Mouse (Mus musculus) lung, postnatal 0 days (tissue): ENCODE measurements around the gene March11. TPM values are rescaled to one million over a fixed set of nuclear protein-coding genes. Genes with fewer than 3 reads are reported as not detected.

Experiments used
- ATAC-seq: fragments of 200-750 bp; cut with Nextera tagmentation; 2 replicates; pipeline ENCODE4 v1.8.0; 2017; ENCODE audit warnings: moderate library complexity
- DNase-seq: peaks from one replicate; pipeline ENCODE4 v3.0.0-alpha.2; 2016; ENCODE audit warnings: low spot score
- H3K27ac ChIP-seq: fragments of 300-500 bp; sonication (generic); 2 replicates; pipeline ENCODE4 v1.5.1; 2014; ENCODE audit warnings: antibody characterized with exemption, mild to moderate bottlenecking, low read length, mixed read lengths
- H3K27me3 ChIP-seq: fragments of 300-500 bp; sonication (generic); replicated peaks from 2 replicates; pipeline ENCODE4 v1.6.1; 2014; ENCODE audit warnings: low read length, mixed read lengths; ENCODE audit not compliant: insufficient read depth
- H3K36me3 ChIP-seq: fragments of 300-500 bp; sonication (generic); 2 replicates; pipeline ENCODE4 v1.6.1; 2014; ENCODE audit warnings: low read length, mixed read lengths; ENCODE audit not compliant: insufficient read depth
- H3K4me1 ChIP-seq: fragments of 300-500 bp; sonication (generic); 2 replicates; pipeline ENCODE4 v1.6.1; 2014; ENCODE audit warnings: antibody characterized with exemption, low read depth, low read length, mixed read lengths; ENCODE audit not compliant: insufficient read depth
- H3K4me2 ChIP-seq: fragments of 300-500 bp; sonication (generic); replicated peaks from 2 replicates; pipeline ENCODE4 v1.6.1; 2014; ENCODE audit warnings: low read depth, mild to moderate bottlenecking, low read length, moderate library complexity, mixed read lengths
- H3K4me3 ChIP-seq: fragments of 300-500 bp; sonication (generic); 2 replicates; pipeline ENCODE4 v1.5.1; 2014; ENCODE audit warnings: low read depth, low read length
- H3K9ac ChIP-seq: fragments of 300-500 bp; sonication (generic); replicated peaks from 2 replicates; pipeline ENCODE4 v1.6.1; 2014; ENCODE audit warnings: low read depth, mild to moderate bottlenecking
- H3K9me3 ChIP-seq: fragments of 300-500 bp; sonication (generic); 2 replicates; pipeline ENCODE4 v1.6.1; 2016; ENCODE audit warnings: low read length, mixed read lengths
- CTCF ChIP-seq: IDR thresholded peaks from 2 replicates; pipeline ENCODE4 v1.5.1; 2016; ENCODE audit warnings: antibody characterized with exemption, mild to moderate bottlenecking
- EP300 ChIP-seq: IDR thresholded peaks from 2 replicates; pipeline ENCODE4 v1.6.1; 2016; ENCODE audit warnings: antibody characterized with exemption, mild to moderate bottlenecking, control low read depth
- WGBS: fragments of 180-500 bp; shearing (Covaris S2); extraction: QIAGEN DNeasy Blood & Tissue Kit; methylation state at CpG from one replicate; pipeline ENCODE4 v1.1.7; 2014; 5-methylcytosine and 5-hydroxymethylcytosine counted together
- polyA plus RNA-seq: library from polyadenylated mRNA; unstranded; fragments of >200 nt; fragmentation: Nextera tagmentation; extraction: Ambion mirVana; gene quantifications from 2 replicates; pipeline ENCODE4 v1.2.1, GENCODE M21; 2015

March11 gene
- polyA plus RNA-seq, 1 experiment from 2014 or later, result not detected

DNA sequence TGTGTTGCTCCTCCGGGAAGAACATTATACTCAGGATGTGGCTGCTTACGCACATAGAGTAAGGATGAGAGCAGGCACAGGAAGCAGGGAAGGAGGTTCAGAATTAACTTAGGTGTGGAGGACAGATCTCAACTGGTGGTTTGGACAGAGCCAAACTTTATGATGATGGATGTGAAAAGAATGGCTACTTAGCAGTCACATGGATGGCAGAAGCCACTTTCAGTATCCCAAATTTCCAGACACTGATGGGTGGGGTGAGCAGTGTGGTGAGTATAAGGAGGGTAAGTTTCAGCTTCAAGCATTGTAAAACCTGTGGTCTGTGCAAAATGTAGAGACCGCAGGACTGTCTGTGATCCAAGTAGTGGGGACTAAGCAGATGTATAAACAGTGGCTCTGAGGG, 71.0 kb downstream of the March11 start:
- ATAC-seq, result no peak
- no peak for DNase-seq
- Histone ChIP-seq H3K4me1 (no peaks in the 10 kb centered on the region), H3K9ac (no peak overlapping the region), H3K4me2 (no peak overlapping the region), H3K27ac (no peak overlapping the region), H3K36me3 (no peaks in the 10 kb centered on the region), H3K27me3 (no peaks in the 10 kb centered on the region), H3K4me3 (no peak overlapping the region), H3K9me3 (no peaks in the 10 kb centered on the region)
- TF ChIP-seq CTCF, result no peak
- TF ChIP-seq EP300, result no peak
- WGBS, result 51% methylated on average over 3 of the region's 3 CpGs

DNA sequence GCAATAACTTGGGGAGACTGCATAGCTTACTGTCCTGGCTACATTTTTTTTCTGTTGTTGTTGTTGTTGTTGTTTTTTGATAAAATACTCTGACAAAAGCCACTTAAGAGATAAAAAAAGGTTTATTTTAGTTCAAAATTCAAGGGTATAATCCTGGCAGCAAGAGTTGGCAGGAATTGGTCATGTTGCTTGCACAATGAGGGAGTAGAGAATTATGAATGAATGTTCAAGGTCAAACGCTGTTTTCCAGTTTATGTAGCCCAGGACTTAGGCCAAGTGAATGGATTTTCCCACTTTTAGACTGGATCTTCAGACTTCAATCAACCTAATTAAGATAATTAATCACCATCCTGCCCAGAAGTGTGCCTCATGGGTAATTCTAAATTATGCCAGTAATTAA, 72.0 kb downstream of the March11 start:
- H3K4me1 ChIP-seq, result no peaks in the 10 kb centered on the region
- no peak overlapping the region for H3K4me2 ChIP-seq
- ATAC-seq (no peak), DNase-seq (no peak)
- no peak overlapping the region for H3K27ac ChIP-seq
- no peaks in the 10 kb centered on the region for H3K36me3 ChIP-seq
- no peaks in the 10 kb centered on the region for H3K9me3 ChIP-seq
- WGBS, result 50% methylated on average over 1 of the region's 1 CpGs
- TF ChIP-seq CTCF (no peak), EP300 (no peak)
- H3K4me3 ChIP-seq, result no peak overlapping the region
- H3K9ac ChIP-seq, result no peak overlapping the region
- no peaks in the 10 kb centered on the region for H3K27me3 ChIP-seq

DNA sequence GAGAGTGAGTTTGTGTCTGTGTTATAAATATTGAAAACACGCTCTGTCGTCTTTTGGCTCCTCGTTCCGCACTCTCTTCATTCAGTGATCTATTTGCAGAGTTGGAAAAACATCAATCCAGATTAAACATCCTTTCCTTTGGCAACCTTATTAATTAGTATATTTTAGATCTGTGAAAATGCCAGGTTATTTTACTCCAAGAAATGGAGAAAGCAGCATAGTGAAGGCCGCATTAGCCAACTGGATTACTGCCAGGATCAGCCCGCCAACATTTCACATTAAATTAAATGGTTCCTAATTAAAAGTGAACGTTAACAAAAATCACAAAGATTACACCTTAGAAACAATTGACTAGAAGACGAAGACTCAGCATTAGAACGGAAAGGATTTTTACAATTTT, 81.2 kb downstream of the March11 start:
- Histone ChIP-seq H3K4me1 (no peaks in the 10 kb centered on the region), H3K27ac (no peak overlapping the region), H3K4me3 (no peak overlapping the region), H3K27me3 (no peaks in the 10 kb centered on the region), H3K4me2 (no peak overlapping the region), H3K9ac (no peak overlapping the region), H3K36me3 (no peaks in the 10 kb centered on the region), H3K9me3 (no peaks in the 10 kb centered on the region)
- DNase-seq (no peak), ATAC-seq (no peak)
- WGBS, result 73% methylated on average over 9 of the region's 9 CpGs
- TF ChIP-seq CTCF (no peak), EP300 (no peak)

DNA sequence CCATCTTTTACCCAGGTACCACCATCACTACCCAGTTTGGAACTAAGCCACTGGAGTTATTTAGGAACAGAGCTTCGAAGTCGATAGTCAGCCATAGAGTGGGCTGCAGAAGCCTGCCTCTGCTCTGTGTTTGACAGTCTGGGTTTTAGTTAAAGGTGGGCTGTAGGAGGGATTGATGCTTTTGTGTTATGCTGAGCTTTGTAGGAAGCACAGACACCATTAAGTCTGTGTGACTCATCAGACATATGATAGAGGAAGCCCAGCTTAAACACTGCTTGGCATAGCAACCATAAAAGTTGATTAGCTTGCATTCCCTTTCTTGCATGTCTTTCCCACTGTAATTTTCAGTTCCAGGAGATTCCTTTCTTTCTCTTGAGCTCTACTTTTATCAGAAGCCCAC, 87.7 kb downstream of the March11 start:
- Histone ChIP-seq H3K27me3 (no peaks in the 10 kb centered on the region), H3K36me3 (no peaks in the 10 kb centered on the region), H3K4me3 (no peak overlapping the region), H3K4me2 (no peak overlapping the region), H3K4me1 (no peaks in the 10 kb centered on the region), H3K9me3 (no peaks in the 10 kb centered on the region), H3K9ac (no peak overlapping the region), H3K27ac (no peak overlapping the region)
- DNase-seq, result no peak
- no peak for TF ChIP-seq CTCF
- TF ChIP-seq EP300, result no peak
- no peak for ATAC-seq
- WGBS, result 71% methylated on average over 2 of the region's 2 CpGs

DNA sequence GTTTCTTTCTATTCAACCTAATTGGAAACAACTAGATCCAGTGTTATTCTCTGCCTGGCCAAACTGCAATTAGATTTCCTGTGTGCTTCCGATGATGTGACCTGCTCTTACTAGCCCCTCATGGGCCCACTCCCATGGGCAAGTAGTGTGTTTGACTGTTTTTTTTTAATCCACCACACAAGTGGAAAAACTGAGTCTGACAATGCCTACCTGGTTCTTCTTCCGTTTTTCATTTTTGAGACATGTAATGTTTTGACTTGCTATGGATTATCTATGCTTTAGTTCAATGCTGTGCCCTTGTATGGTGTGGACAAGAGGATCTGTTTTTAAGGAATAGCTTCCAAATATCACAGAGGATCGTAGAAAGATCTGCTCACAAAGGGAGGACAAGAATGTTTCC, 116.4 kb downstream of the March11 start:
- TF ChIP-seq EP300 (no peak), CTCF (no peak)
- Histone ChIP-seq H3K4me1 (no peaks in the 10 kb centered on the region), H3K9me3 (no peaks in the 10 kb centered on the region), H3K4me2 (no peak overlapping the region), H3K4me3 (no peak overlapping the region), H3K27ac (no peak overlapping the region), H3K9ac (no peak overlapping the region), H3K27me3 (no peaks in the 10 kb centered on the region), H3K36me3 (no peaks in the 10 kb centered on the region)
- ATAC-seq (no peak), DNase-seq (no peak)
- WGBS, result 85% methylated on average over 3 of the region's 3 CpGs

DNA sequence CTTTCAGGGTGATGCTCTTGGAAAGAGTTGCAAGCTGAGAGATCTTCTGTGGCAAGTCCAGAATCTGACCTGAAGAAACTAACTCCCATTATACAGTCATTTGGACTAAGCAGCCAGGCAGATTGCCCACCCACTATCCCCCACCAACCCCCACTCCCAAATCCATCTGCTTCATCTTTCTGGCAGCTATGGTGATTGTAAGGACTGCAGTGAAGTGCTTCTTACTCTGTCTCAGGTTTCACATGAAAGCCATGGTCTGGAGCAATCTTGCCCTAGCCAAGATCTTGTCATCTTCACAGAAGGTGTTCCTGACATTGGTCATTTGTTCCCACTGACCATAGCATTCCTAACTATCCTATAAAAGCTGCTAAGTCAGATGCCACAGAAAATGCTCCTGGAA, 117.4 kb downstream of the March11 start:
- Histone ChIP-seq H3K9ac (no peak overlapping the region), H3K4me3 (no peak overlapping the region), H3K27ac (no peak overlapping the region), H3K27me3 (no peaks in the 10 kb centered on the region), H3K9me3 (no peaks in the 10 kb centered on the region), H3K4me1 (no peaks in the 10 kb centered on the region), H3K36me3 (no peaks in the 10 kb centered on the region), H3K4me2 (no peak overlapping the region)
- no peak for TF ChIP-seq CTCF
- TF ChIP-seq EP300, result no peak
- peak; percentile 79 for DNase-seq
- ATAC-seq, result peak; percentile 89

DNA sequence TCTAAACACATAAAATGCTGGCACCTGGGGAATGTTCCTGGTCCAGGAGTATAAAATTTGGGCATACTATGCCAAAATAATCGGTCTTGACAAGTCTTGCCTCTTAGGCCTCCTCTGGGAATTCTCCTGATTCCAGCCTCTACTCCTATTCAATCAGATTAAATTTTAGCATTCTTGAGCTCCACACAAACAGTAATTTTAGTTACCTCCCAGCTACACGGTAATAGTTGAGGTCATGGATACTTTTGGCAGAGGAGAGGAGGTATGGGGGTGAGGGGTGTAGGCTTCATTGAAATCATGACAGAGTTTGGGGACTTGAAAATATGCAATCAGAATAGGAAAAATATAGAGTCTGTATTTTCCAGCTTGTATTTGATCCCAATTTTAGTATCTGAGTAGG, 121.7 kb downstream of the March11 start:
- H3K4me3 ChIP-seq, result no peak overlapping the region
- H3K36me3 ChIP-seq, result no peaks in the 10 kb centered on the region
- no peak overlapping the region for H3K9ac ChIP-seq
- 82% methylated on average over 2 of the region's 2 CpGs for WGBS
- H3K4me1 ChIP-seq, result no peaks in the 10 kb centered on the region
- no peak for DNase-seq
- no peak for TF ChIP-seq CTCF
- TF ChIP-seq EP300, result no peak
- H3K4me2 ChIP-seq, result no peak overlapping the region
- no peaks in the 10 kb centered on the region for H3K27me3 ChIP-seq
- no peak for ATAC-seq
- H3K9me3 ChIP-seq, result no peaks in the 10 kb centered on the region
- no peak overlapping the region for H3K27ac ChIP-seq
